Mouse (Mus musculus): Measurements from ENCODE around the gene Ntm. TPM values are rescaled to one million over a fixed set of nuclear protein-coding genes. Genes with fewer than 3 reads are reported as not detected.
A peak's percentile ranks its signal among the peaks of the same experiment; 100 is the strongest.

Ntm gene
- polyA plus RNA-seq, 1 experiment from 2014 or later: 125 TPM

GRCm38 (mm10) chr9:29115337-29115736 is 847.6 kb downstream of the Ntm start:
- H3K4me1 ChIP-seq (replicated peaks): peaks cover 11% of the 10 kb centered on the region; the same call in 1 of the 2 replicates
- WGBS: 30% methylated on average over 2 of the region's 2 CpGs
- H3K9me3 ChIP-seq: no peaks in the 10 kb centered on the region
- H3K9ac ChIP-seq (replicated peaks): no peak overlapping the region
- no peak for ATAC-seq
- H3K27ac ChIP-seq: no peak overlapping the region
- no peak overlapping the region for H3K4me2 ChIP-seq (replicated peaks)
- no peak overlapping the region for H3K4me3 ChIP-seq (replicated peaks)
- no peaks in the 10 kb centered on the region for H3K36me3 ChIP-seq
- no peaks in the 10 kb centered on the region for H3K27me3 ChIP-seq

GRCm38 (mm10) chr9:29106771-29107170 is 856.2 kb downstream of the Ntm start:
- 44% methylated on average over 3 of the region's 3 CpGs for WGBS
- ATAC-seq: no peak

GRCm38 (mm10) chr9:29104442-29104841 is 858.5 kb downstream of the Ntm start:
- H3K4me1 ChIP-seq (replicated peaks): no peaks in the 10 kb centered on the region
- no peak overlapping the region for H3K4me3 ChIP-seq (replicated peaks)
- H3K4me2 ChIP-seq (replicated peaks): no peak overlapping the region
- H3K9ac ChIP-seq (replicated peaks): no peak overlapping the region
- no peaks in the 10 kb centered on the region for H3K27me3 ChIP-seq
- no peaks in the 10 kb centered on the region for H3K36me3 ChIP-seq
- H3K27ac ChIP-seq: no peak overlapping the region
- WGBS: 84% methylated on average over 5 of the region's 5 CpGs
- no peak for ATAC-seq
- no peaks in the 10 kb centered on the region for H3K9me3 ChIP-seq

More at GRCm38 (mm10) chr9:29106771-29107170, 856.2 kb downstream of the Ntm start:
- Histone ChIP-seq H3K9me3 (no peaks in the 10 kb centered on the region), H3K9ac (replicated peaks) (no peak overlapping the region), H3K36me3 (no peaks in the 10 kb centered on the region), H3K27me3 (no peaks in the 10 kb centered on the region), H3K27ac (no peak overlapping the region), H3K4me2 (replicated peaks) (no peak overlapping the region), H3K4me3 (replicated peaks) (no peak overlapping the region), H3K4me1 (replicated peaks) (peaks cover 2% of the 10 kb centered on the region; the same call in 1 of the 2 replicates)

GRCm38 (mm10) chr9:29103993-29104392 is 858.9 kb downstream of the Ntm start:
- Histone ChIP-seq H3K27ac (no peak overlapping the region), H3K9me3 (no peaks in the 10 kb centered on the region), H3K4me2 (replicated peaks) (no peak overlapping the region), H3K4me3 (replicated peaks) (no peak overlapping the region), H3K9ac (replicated peaks) (no peak overlapping the region), H3K36me3 (no peaks in the 10 kb centered on the region), H3K4me1 (replicated peaks) (no peaks in the 10 kb centered on the region), H3K27me3 (no peaks in the 10 kb centered on the region)
- no peak for ATAC-seq
- WGBS: 76% methylated on average over 6 of the region's 6 CpGs

DNA sequence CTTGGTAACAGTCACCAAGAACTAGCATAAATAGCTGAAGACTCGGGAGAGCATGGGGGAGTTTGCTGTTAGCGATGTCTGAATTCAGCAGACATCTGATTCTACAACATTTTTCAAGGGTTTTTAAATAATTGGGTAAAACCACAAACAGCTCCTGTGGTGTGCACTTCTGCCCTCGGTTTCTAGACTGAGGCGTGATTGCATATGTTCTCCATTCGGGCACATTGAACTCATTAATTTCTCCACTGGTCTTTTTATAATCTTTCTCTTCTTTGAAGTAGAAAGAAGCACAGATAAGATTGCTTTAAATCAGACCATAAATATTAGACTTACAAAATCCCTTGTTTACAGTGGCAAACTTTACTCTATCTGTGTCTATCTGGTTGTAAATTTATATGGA is 862.3 kb downstream of the Ntm start:
- Histone ChIP-seq H3K9me3 (no peaks in the 10 kb centered on the region), H3K4me3 (replicated peaks) (no peak overlapping the region), H3K4me2 (replicated peaks) (no peak overlapping the region), H3K36me3 (no peaks in the 10 kb centered on the region), H3K9ac (replicated peaks) (no peak overlapping the region), H3K4me1 (replicated peaks) (no peaks in the 10 kb centered on the region), H3K27ac (no peak overlapping the region), H3K27me3 (no peaks in the 10 kb centered on the region)
- WGBS: 92% methylated on average over 5 of the region's 5 CpGs
- ATAC-seq: no peak

- H3K4me2 ChIP-seq (replicated peaks): no peak overlapping the region
- no peak overlapping the region for H3K9ac ChIP-seq (replicated peaks)
- no peaks in the 10 kb centered on the region for H3K36me3 ChIP-seq
- no peaks in the 10 kb centered on the region for H3K27me3 ChIP-seq
- peaks cover 5% of the 10 kb centered on the region for H3K4me1 ChIP-seq (replicated peaks)
- H3K27ac ChIP-seq: no peak overlapping the region
- ATAC-seq: no peak
- no peaks in the 10 kb centered on the region for H3K9me3 ChIP-seq
- H3K4me3 ChIP-seq (replicated peaks): no peak overlapping the region
Observed at GRCm38 (mm10) chr9:29092443-29092842, 870.5 kb downstream of the Ntm start.

DNA sequence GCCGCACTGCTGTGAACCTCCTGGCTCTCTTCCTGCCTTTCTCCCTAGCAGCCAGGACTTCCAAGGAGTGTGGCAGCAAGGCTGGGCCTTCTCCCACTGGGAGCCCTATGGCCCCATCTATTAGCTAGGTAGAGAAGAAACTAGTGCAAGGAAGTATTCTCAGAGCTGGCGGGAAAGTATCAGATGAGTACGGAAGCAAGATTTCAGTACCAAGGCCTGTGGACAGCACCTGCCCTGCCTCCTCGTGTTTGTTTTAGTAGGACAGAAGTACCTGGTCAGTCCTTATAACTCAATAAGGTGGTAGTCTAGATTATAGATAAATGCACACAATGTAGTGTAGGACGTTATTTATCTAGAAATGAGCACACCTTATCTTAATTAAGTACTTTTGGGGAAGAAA is 874.3 kb downstream of the Ntm start:
- Histone ChIP-seq H3K36me3 (no peaks in the 10 kb centered on the region), H3K27me3 (no peaks in the 10 kb centered on the region), H3K4me1 (replicated peaks) (peaks cover 7% of the 10 kb centered on the region), H3K27ac (no peak overlapping the region), H3K4me2 (replicated peaks) (no peak overlapping the region), H3K9ac (replicated peaks) (no peak overlapping the region), H3K9me3 (no peaks in the 10 kb centered on the region), H3K4me3 (replicated peaks) (no peak overlapping the region)
- no peak for ATAC-seq
- WGBS: 60% methylated on average over 5 of the region's 5 CpGs

GRCm38 (mm10) chr9:29087656-29088055 is 875.3 kb downstream of the Ntm start:
- Histone ChIP-seq H3K27ac (no peak overlapping the region), H3K9ac (replicated peaks) (no peak overlapping the region), H3K27me3 (no peaks in the 10 kb centered on the region), H3K4me1 (replicated peaks) (peaks cover 7% of the 10 kb centered on the region), H3K36me3 (no peaks in the 10 kb centered on the region), H3K4me3 (replicated peaks) (no peak overlapping the region), H3K4me2 (replicated peaks) (no peak overlapping the region), H3K9me3 (no peaks in the 10 kb centered on the region)
- WGBS: 54% methylated on average over 4 of the region's 4 CpGs
- no peak for ATAC-seq

- H3K4me3 ChIP-seq (replicated peaks): no peak overlapping the region
- H3K4me2 ChIP-seq (replicated peaks): no peak overlapping the region
- no peak overlapping the region for H3K27ac ChIP-seq
- H3K9ac ChIP-seq (replicated peaks): no peak overlapping the region
- H3K9me3 ChIP-seq: no peaks in the 10 kb centered on the region
- no peak for ATAC-seq
- H3K4me1 ChIP-seq (replicated peaks): peaks cover 7% of the 10 kb centered on the region
- no peaks in the 10 kb centered on the region for H3K27me3 ChIP-seq
- no peaks in the 10 kb centered on the region for H3K36me3 ChIP-seq
Observed at GRCm38 (mm10) chr9:29087171-29087570, 875.8 kb downstream of the Ntm start.

DNA sequence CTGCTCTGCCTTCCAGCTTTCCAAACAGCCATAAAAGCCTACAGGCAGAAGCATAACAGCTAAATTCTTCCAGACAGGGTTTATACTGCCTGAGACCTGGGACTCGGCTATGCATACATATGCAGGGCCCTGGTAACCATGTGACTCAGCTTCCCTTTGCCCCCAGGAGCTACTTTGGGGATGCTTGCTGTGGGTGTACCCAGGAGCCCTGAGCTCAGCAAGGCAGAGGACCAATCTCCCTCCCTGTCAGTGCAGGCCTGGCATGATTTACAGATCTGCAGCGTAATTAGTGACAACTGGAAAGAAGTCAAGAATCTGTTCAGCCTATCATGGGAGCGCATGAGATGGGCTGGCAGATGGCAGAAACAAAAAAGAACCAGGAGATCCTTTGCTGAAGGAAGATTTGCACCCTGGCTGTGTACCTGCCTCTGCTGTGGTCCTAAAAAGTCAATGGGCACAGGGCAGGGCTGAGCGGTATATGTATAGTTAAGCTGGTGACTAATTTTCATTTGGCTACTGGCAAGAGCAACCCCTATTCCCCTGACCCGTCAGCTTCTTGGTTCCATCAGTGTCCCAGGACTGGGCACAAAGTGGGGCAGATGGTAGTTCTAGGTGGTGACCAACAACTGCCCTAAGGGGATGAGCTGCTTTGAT is 886.9 kb downstream of the Ntm start:
- ATAC-seq: peak; percentile 63; the same call in 1 of the 2 replicates
- peaks cover 14% of the 10 kb centered on the region; the same call in 1 of the 2 replicates for H3K4me1 ChIP-seq (replicated peaks)
- no peak overlapping the region for H3K4me3 ChIP-seq (replicated peaks)
- H3K4me2 ChIP-seq (replicated peaks): no peak overlapping the region
- no peaks in the 10 kb centered on the region for H3K36me3 ChIP-seq
- H3K9me3 ChIP-seq: no peaks in the 10 kb centered on the region
- no peaks in the 10 kb centered on the region for H3K27me3 ChIP-seq
- H3K9ac ChIP-seq (replicated peaks): no peak overlapping the region
- 83% methylated on average over 5 of the region's 5 CpGs for WGBS
- no peak overlapping the region for H3K27ac ChIP-seq

DNA sequence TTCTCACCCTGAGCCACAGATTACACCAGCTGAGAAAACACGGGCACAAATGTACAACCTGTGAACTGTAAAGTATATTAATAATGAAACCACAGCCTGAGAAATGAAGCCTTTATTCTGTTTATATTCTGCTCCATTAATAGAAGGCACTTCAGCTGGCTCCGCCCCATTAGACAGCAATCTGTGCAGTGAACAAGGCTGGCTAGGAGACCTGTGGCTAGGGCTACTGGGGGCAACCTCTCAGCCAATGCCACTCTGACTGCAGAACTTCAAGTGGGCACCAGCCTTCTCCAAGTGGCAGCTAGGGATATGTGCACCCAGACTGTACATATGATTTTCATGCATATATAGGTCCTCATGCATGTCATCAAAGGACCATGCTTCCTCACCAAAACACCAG is 887.7 kb downstream of the Ntm start:
- WGBS: 86% methylated on average over 2 of the region's 2 CpGs

DNA sequence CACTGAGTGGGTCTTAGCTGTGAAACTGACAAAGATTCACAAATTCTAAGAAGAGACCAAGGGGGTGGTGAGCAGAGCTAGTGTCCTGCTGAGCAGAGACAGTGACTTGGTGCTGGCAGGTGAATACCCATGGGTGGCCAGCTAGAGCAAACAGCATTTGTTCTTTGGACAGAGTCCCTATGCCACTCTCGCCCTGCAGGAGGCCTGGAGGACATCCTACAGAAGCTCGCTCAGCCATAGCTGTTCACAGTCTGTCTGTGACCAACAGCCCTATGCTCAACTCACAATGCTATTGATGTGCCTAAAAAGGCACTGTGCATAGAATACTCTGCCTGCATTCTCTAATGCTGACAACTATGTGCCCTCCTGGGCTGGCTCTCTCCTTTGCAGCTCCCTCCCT is 888.4 kb downstream of the Ntm start:
- Histone ChIP-seq H3K27ac (no peak overlapping the region), H3K4me2 (replicated peaks) (no peak overlapping the region), H3K36me3 (no peaks in the 10 kb centered on the region), H3K9ac (replicated peaks) (no peak overlapping the region), H3K4me1 (replicated peaks) (peaks cover 14% of the 10 kb centered on the region; the same call in 1 of the 2 replicates), H3K9me3 (no peaks in the 10 kb centered on the region), H3K4me3 (replicated peaks) (no peak overlapping the region), H3K27me3 (no peaks in the 10 kb centered on the region)
- 0 out of 2 replicates have a peak, but pooled peaks have one; percentile 13 for ATAC-seq
- WGBS: 63% methylated on average over 2 of the region's 2 CpGs

More for the DNA sequence above, 887.7 kb downstream of the Ntm start:
- H3K9me3 ChIP-seq: no peaks in the 10 kb centered on the region
- no peaks in the 10 kb centered on the region for H3K27me3 ChIP-seq
- H3K4me1 ChIP-seq (replicated peaks): peaks cover 14% of the 10 kb centered on the region; the same call in 1 of the 2 replicates
- no peak overlapping the region for H3K27ac ChIP-seq
- no peak overlapping the region for H3K4me3 ChIP-seq (replicated peaks)
- no peak overlapping the region for H3K4me2 ChIP-seq (replicated peaks)
- H3K9ac ChIP-seq (replicated peaks): no peak overlapping the region
- H3K36me3 ChIP-seq: no peaks in the 10 kb centered on the region
- ATAC-seq: peak; percentile 50; the same call in 1 of the 2 replicates

DNA sequence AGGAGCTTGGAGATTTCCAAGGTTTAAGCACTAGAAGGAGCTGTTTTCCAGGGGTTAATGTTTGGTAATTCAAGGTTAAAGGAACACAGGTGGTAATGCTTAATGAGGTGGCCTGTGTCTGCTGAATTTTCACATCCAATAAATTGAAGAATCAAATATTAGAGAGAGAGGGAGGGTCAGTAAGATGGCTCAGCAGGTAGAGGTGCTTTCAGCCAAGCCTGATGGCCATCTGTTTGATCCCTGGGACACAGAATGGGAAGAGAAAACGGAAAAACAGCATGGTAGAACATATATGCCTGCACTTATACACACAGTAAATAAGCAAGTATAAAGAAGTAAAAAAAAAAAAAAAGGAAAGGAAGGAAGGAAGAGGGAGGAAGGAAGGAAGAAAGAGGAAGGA is 890.9 kb downstream of the Ntm start:
- 78% methylated on average over 1 of the region's 1 CpGs for WGBS
- no peak for ATAC-seq
- H3K9ac ChIP-seq (replicated peaks): no peak overlapping the region
- no peaks in the 10 kb centered on the region for H3K36me3 ChIP-seq
- no peaks in the 10 kb centered on the region for H3K27me3 ChIP-seq
- H3K27ac ChIP-seq: no peak overlapping the region
- H3K9me3 ChIP-seq: no peaks in the 10 kb centered on the region
- H3K4me1 ChIP-seq (replicated peaks): peaks cover 14% of the 10 kb centered on the region; the same call in 1 of the 2 replicates
- H3K4me2 ChIP-seq (replicated peaks): no peak overlapping the region
- H3K4me3 ChIP-seq (replicated peaks): no peak overlapping the region
